Mouse (Mus musculus): ENCODE data around the gene Fchsd2. TPM values are rescaled to one million over a fixed set of nuclear protein-coding genes. Genes with fewer than 3 reads are reported as not detected.

Fchsd2 gene
- polyA plus RNA-seq, 2 experiments, result 3.1 to 3.3 TPM

DNA sequence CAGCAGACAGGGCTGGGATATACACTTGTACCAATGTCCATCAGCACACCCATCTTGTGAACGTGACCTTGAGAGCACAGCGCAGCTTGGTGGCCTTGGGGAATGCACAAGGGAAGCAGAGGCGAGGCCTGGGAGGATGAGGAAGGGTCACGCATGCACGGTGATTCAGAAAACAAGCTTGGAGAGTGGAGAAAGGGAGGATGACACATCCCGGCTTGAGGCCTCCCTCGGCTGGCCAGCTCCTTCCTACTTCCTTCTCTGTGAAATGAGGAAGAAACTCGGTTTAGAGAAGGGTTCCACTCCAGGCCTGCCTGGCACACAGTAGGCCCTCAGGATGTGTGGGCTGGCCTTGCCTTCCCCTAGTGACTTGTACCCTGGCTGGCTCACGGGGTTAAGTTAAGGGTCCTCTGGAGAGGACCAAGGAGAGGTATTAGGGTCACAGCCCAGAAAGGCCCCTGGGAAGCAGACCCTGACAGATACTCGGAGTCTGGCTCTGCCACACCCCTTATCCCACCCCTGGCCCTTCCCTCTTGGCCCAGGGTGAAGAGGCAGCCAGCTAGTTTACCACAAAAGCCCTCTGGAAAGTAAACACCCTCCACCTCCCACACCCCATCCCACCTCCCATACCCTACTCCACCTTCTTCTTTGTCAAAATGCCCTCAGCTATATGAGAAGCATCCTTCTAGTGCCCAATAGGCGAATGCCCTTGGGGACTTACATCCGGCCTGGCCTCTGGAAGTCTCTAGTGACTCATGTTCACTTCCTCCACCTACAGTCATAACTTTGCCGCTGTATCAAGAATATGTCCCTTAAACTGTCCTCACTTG, 41.7 kb upstream of the Fchsd2 start:
- Histone ChIP-seq H3K27ac (no peak overlapping the region), H3K4me1 (replicated peaks; ENCODE audit: control insufficient read depth in 2 of 2, insufficient read depth in 2 of 2, low read length in 1 of 2) (0 out of 4 replicates have a peak, but pooled peaks cover 0 to 2% of the 10 kb centered on the region in 2 experiments), H3K36me3 (replicated peaks; ENCODE audit: control insufficient read depth, insufficient read depth, low read depth) (no peaks in the 10 kb centered on the region), H3K4me2 (ENCODE audit: low read depth) (no peak overlapping the region), H3K9ac (replicated peaks) (no peak overlapping the region), H3K27me3 (ENCODE audit: control insufficient read depth, insufficient read depth, low read length) (no peaks in the 10 kb centered on the region), H3K4me3 (ENCODE audit: insufficient read depth in 1 of 2, low read depth in 2 of 2, low read length in 2 of 2) (no peak overlapping the region), H3K9me3 (ENCODE audit: control insufficient read depth, low read length) (no peaks in the 10 kb centered on the region)
- WGBS (ENCODE audit: insufficient replicate concordance), result 37% methylated on average over 13 of the region's 13 CpGs
- ATAC-seq (ENCODE audit: insufficient read depth) (0 out of 2 replicates have a peak, but pooled peaks have one; percentile 26), DNase-seq (ENCODE audit: low read depth in 3 of 3, low spot score in 3 of 3) (no peak)
- TF ChIP-seq CTCF (IDR thresholded peaks at IDR 0.05; ENCODE audit: low read depth), result no peak
- TF ChIP-seq EP300 (IDR thresholded peaks at IDR 0.05; ENCODE audit: low read depth), result no peak

DNA sequence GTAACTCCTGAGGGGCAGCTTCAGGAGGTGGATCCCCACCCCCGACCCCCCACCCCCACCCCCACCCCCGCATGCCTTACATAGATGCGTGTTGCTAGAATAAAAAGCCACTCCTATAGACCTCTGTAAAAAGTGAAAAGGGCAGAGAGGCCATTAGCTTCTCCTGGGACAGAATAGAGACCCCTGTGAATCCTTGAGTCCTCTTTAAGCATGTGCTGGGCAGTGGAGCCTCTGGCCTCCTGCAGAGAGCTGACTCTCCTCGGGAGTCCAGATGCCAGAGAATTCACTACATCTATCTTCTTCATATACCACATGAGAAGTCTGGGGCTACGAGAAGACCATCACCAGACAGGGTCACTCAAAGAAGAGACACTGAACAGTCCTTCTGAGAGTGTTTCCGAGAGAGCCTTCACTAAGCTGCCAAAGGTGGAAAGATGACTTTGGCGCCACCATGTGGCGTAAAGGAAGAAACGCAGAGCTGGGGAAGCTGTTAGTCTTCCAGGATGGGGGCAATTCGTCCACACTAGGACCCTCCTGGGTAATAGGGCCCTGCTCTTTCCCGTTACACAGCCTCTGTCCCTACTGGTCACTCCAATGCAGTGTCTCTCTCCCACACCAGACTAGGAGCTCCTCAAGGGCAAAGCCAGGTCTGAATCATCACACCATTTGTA, 41.0 kb upstream of the Fchsd2 start:
- no peak overlapping the region for H3K4me3 ChIP-seq (ENCODE audit: insufficient read depth in 1 of 2, low read depth in 2 of 2, low read length in 2 of 2)
- H3K27me3 ChIP-seq (ENCODE audit: control insufficient read depth, insufficient read depth, low read length), result no peaks in the 10 kb centered on the region
- TF ChIP-seq EP300 (IDR thresholded peaks at IDR 0.05; ENCODE audit: low read depth) (no peak), CTCF (IDR thresholded peaks at IDR 0.05; ENCODE audit: low read depth) (peak; percentile 87)
- no peaks in the 10 kb centered on the region for H3K9me3 ChIP-seq (ENCODE audit: control insufficient read depth, low read length)
- H3K27ac ChIP-seq, result no peak overlapping the region
- 0 out of 4 replicates have a peak, but pooled peaks cover 0 to 2% of the 10 kb centered on the region in 2 experiments for H3K4me1 ChIP-seq (replicated peaks; ENCODE audit: control insufficient read depth in 2 of 2, insufficient read depth in 2 of 2, low read length in 1 of 2)
- H3K4me2 ChIP-seq (ENCODE audit: low read depth), result no peak overlapping the region
- WGBS (ENCODE audit: insufficient replicate concordance), result 12% methylated on average over 11 of the region's 11 CpGs
- no peaks in the 10 kb centered on the region for H3K36me3 ChIP-seq (replicated peaks; ENCODE audit: control insufficient read depth, insufficient read depth, low read depth)
- ATAC-seq (ENCODE audit: insufficient read depth) (0 out of 2 replicates have a peak, but pooled peaks have one; percentile 28), DNase-seq (ENCODE audit: low read depth in 3 of 3, low spot score in 3 of 3) (peak in 1 of 3 experiments; percentile 34)
- no peak overlapping the region for H3K9ac ChIP-seq (replicated peaks)

DNA sequence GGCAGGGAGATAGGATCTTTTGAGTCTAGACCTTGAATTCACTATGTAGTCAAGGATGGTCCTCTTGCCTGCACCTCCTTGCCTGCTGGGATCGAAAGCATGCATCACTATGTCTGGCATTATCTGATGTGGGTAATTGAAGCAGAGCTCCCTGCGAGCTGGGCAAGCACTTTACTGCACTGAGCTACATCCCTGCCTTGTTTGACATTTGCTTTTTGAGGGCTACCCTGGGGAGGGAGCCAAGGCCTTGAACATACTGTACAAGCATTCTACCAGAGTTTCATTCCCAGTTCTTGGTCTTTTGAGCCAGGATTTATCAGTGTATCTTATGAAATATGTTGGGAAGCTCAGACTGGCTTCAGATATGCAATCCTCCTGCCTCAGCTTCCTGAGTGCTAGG, 39.5 kb upstream of the Fchsd2 start:
- no peaks in the 10 kb centered on the region for H3K9me3 ChIP-seq (ENCODE audit: control insufficient read depth, low read length)
- 53% methylated on average over 2 of the region's 2 CpGs for WGBS (ENCODE audit: insufficient replicate concordance)
- H3K4me2 ChIP-seq (ENCODE audit: low read depth), result no peak overlapping the region
- ATAC-seq (ENCODE audit: insufficient read depth), result no peak
- no peak for DNase-seq (ENCODE audit: low read depth in 3 of 3, low spot score in 3 of 3)
- no peaks in the 10 kb centered on the region for H3K36me3 ChIP-seq (replicated peaks; ENCODE audit: control insufficient read depth, insufficient read depth, low read depth)
- no peaks in the 10 kb centered on the region for H3K27me3 ChIP-seq (ENCODE audit: control insufficient read depth, insufficient read depth, low read length)
- H3K4me1 ChIP-seq (replicated peaks; ENCODE audit: control insufficient read depth in 2 of 2, insufficient read depth in 2 of 2, low read length in 1 of 2), result 0 out of 4 replicates have a peak, but pooled peaks cover 0 to 2% of the 10 kb centered on the region in 2 experiments
- TF ChIP-seq EP300 (IDR thresholded peaks at IDR 0.05; ENCODE audit: low read depth) (no peak), CTCF (IDR thresholded peaks at IDR 0.05; ENCODE audit: low read depth) (no peak)
- H3K9ac ChIP-seq (replicated peaks), result no peak overlapping the region
- no peak overlapping the region for H3K4me3 ChIP-seq (ENCODE audit: insufficient read depth in 1 of 2, low read depth in 2 of 2, low read length in 2 of 2)
- no peak overlapping the region for H3K27ac ChIP-seq

DNA sequence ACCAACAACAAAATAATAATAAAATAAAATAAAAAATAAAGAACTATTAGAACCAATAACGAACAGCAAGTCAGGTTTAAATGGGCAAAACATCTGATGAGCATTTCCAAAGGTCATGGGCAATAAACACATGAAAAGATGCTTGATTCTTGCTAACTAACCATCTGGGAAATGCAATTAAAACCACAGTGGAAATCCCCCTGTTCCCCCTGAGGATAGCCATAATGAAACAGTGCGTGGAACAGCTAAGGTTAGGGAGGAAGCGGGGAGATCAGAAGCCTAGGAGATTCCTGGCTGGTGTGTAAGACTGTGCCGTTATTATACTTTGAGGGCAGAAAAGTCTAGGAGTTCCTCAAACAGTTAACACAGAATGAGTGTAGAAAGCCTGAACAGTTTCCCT, 35.4 kb upstream of the Fchsd2 start:
- H3K4me1 ChIP-seq (replicated peaks; ENCODE audit: control insufficient read depth in 2 of 2, insufficient read depth in 2 of 2, low read length in 1 of 2), result peaks cover 0 to 8% of the 10 kb centered on the region in 2 experiments; a peak in 2 of 4 replicates
- no peak overlapping the region for H3K9ac ChIP-seq (replicated peaks)
- WGBS (ENCODE audit: insufficient replicate concordance), result 48% methylated on average over 4 of the region's 4 CpGs
- H3K27me3 ChIP-seq (ENCODE audit: control insufficient read depth, insufficient read depth, low read length), result no peaks in the 10 kb centered on the region
- no peak overlapping the region for H3K4me2 ChIP-seq (ENCODE audit: low read depth)
- TF ChIP-seq EP300 (IDR thresholded peaks at IDR 0.05; ENCODE audit: low read depth) (no peak), CTCF (IDR thresholded peaks at IDR 0.05; ENCODE audit: low read depth) (no peak)
- H3K4me3 ChIP-seq (ENCODE audit: insufficient read depth in 1 of 2, low read depth in 2 of 2, low read length in 2 of 2), result no peak overlapping the region
- no peaks in the 10 kb centered on the region for H3K36me3 ChIP-seq (replicated peaks; ENCODE audit: control insufficient read depth, insufficient read depth, low read depth)
- DNase-seq (ENCODE audit: low read depth in 3 of 3, low spot score in 3 of 3) (no peak), ATAC-seq (ENCODE audit: insufficient read depth) (no peak)
- no peaks in the 10 kb centered on the region for H3K9me3 ChIP-seq (ENCODE audit: control insufficient read depth, low read length)
- H3K27ac ChIP-seq, result no peak overlapping the region

DNA sequence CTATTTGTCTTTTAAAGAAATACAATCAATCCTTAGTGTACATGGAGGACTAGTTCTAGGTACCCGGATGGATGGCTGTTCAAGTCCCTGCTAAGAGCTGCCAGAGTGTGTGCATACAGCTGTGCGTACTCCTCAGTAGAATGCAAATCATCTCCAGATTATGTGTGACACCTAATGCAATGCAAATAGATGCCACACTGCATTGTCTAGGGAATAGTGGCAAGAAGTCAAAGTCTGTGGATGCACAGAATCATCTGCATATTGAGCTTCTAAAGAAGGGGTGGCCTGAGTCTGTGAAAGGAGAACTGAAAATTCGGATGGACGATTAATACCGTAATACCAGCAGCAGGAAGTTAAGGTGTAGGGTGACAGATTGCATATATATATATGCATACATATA, 33.5 kb upstream of the Fchsd2 start:
- no peak for ATAC-seq (ENCODE audit: insufficient read depth)
- H3K9ac ChIP-seq (replicated peaks), result no peak overlapping the region
- no peak overlapping the region for H3K4me3 ChIP-seq (ENCODE audit: insufficient read depth in 1 of 2, low read depth in 2 of 2, low read length in 2 of 2)
- peaks cover 0 to 15% of the 10 kb centered on the region in 2 experiments; a peak in 2 of 4 replicates for H3K4me1 ChIP-seq (replicated peaks; ENCODE audit: control insufficient read depth in 2 of 2, insufficient read depth in 2 of 2, low read length in 1 of 2)
- no peak overlapping the region for H3K27ac ChIP-seq
- no peaks in the 10 kb centered on the region for H3K36me3 ChIP-seq (replicated peaks; ENCODE audit: control insufficient read depth, insufficient read depth, low read depth)
- DNase-seq (ENCODE audit: low read depth in 3 of 3, low spot score in 3 of 3), result no peak
- no peak overlapping the region for H3K4me2 ChIP-seq (ENCODE audit: low read depth)
- H3K9me3 ChIP-seq (ENCODE audit: control insufficient read depth, low read length), result no peaks in the 10 kb centered on the region
- WGBS (ENCODE audit: insufficient replicate concordance), result 65% methylated on average over 5 of the region's 5 CpGs
- no peaks in the 10 kb centered on the region for H3K27me3 ChIP-seq (ENCODE audit: control insufficient read depth, insufficient read depth, low read length)
- TF ChIP-seq CTCF (IDR thresholded peaks at IDR 0.05; ENCODE audit: low read depth), result no peak
- TF ChIP-seq EP300 (IDR thresholded peaks at IDR 0.05; ENCODE audit: low read depth), result no peak
